Mouse (Mus musculus) heart, postnatal 36 days (tissue): ENCODE data around the gene Rfx2. TPM values are rescaled to one million over a fixed set of nuclear protein-coding genes. Genes with fewer than 3 reads are reported as not detected.

Experiments
- DNase-seq, 2 experiments: peaks; one replicate each; pipeline ENCODE4 v3.0.0; 2021 to 2022
- intact Hi-C: fragments of 180-260 bp; cut with DNase I; formaldehyde crosslinking; loops from one replicate; pipeline ENCODE4 v1.15.1; 2025
- total RNA-seq, 2 experiments: library from RNA; stranded (reverse); gene quantifications; 2 replicates each; pipeline ENCODE4 v1.2.3; 2021

The Rfx2 gene
- total RNA-seq, 2 experiments from 2014 or later: 2.9 to 5.5 TPM

DNA sequence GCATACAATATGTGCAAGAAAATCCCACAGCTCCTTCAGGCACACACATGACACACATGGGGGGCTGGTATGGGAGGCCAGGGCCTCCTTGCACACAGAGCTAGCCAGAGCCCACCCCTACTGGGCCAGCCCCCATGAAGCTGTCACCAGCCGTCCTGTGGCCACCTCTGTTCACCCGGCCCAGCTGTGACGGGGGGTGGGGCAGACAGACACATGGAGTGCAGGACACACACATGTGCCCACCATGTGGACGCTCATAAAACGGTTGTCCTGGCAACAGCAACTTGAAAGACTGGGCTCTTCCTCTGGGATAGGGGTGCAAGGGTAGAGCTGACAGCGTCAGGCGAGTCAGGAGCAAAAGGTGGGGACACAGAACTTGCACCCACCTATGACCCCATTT is 71.6 kb downstream of the Rfx2 start:
- DNase-seq: no peak
- intact Hi-C loops: loop anchor here (5.0 kb wide), 1 partner anchor 82 kb away; no protein-coding TSS in a partner anchor

DNA sequence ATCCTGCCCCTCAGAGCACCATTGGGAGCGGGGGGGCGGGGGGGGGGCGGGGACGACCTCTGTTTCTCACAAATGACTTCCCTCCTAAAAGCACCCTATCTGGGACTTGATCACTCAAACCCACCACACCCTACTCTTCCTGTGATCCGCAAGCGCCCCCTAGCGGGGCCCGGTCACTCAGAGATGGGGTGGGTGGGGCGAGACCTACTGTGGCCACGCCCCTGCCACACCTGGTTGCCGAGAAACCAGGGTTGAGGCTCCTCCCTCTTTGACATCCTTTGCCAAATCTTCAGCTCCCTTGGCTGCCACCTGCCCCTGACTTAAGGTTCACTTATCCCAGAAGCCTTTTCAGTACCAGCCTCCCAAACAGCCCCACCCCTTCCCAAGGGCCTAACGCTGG is 72.7 kb downstream of the Rfx2 start:
- intact Hi-C loops: loop anchor here (5.0 kb wide), 1 partner anchor 81 kb away; no protein-coding TSS in a partner anchor
- peak; percentile 43 to 66 for DNase-seq

DNA sequence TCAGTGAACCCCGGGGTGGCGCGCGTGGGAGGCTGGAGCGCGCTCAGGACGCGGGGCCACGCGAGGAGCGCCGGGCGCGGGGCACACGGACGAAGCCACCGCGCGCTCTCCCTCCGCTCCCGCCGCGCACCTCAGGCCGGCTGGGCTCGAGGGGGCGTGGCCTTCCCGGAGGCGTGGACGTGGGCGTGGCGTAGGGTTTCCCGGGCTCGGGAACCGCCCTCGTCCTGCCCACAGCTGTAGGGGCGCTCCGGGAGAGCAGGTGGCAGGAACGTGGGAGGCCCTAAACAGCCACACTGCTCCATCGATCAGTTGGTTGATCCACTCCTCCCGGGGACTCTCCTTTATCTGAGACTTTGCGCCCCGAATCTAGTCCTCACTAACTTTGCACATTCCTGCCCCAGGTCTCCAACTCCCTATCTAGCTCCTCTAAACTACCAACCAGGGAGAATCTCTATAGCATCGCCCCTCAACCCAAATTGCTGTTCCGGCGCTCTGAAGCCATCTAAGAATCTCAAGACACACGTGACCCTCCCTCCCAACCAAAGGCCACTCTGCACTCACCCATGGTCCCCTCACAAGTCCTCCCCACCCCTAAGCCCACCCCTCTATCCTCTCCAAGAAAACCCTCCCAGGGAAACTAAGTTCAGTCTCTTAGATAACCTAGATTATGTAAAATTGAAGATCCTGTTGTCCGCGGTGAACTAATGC is 73.2 kb downstream of the Rfx2 start, which contains the start of gene Nrtn:
Gene Nrtn (minus strand): TSS at position 115 of the 708 bp plus-strand sequence.
- DNase-seq: peak; percentile 83 to 86
- intact Hi-C loops: loop anchor here (5.0 kb wide), 1 partner anchor 80 kb away; no protein-coding TSS in a partner anchor

DNA sequence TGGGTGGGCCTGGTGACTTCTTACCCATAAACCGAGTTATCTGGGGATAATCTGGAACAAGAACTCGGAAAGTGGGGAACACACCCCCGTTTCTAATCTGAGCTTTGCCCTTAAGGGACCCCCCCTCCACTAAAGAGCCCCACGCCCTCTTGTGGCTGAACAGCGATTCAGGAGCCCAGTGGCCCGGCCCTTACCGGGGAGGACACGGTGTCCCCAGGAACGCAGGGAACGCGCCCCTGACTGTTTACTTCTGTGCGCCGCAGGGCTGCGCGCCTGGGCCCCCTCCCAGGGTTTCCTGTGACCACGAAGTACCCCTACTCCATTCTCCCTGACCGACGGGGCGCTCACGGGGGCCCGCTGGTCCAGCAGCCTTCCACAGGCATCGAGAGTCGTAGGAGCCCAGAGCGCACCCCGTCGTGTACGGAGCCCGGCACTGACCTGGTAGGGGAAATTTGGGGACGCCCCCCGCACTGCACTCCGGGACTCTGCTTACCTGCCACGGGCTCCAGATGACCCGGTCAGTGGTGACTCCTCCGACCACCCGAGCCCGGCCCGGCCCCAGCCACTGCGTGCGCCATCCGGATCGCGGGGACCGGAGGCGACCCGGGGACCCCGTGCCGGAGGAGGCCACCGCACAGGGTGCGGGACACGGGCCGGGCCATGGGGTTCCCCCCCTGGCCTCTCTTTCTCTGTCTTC is 74.0 kb downstream of the Rfx2 start:
- peak; percentile 35 to 52 for DNase-seq
- intact Hi-C loops: loop anchor here (1.0 to 5.0 kb wide), 2 partner anchors 39 to 80 kb away; partner anchors contain the start of gene Vmac

DNA sequence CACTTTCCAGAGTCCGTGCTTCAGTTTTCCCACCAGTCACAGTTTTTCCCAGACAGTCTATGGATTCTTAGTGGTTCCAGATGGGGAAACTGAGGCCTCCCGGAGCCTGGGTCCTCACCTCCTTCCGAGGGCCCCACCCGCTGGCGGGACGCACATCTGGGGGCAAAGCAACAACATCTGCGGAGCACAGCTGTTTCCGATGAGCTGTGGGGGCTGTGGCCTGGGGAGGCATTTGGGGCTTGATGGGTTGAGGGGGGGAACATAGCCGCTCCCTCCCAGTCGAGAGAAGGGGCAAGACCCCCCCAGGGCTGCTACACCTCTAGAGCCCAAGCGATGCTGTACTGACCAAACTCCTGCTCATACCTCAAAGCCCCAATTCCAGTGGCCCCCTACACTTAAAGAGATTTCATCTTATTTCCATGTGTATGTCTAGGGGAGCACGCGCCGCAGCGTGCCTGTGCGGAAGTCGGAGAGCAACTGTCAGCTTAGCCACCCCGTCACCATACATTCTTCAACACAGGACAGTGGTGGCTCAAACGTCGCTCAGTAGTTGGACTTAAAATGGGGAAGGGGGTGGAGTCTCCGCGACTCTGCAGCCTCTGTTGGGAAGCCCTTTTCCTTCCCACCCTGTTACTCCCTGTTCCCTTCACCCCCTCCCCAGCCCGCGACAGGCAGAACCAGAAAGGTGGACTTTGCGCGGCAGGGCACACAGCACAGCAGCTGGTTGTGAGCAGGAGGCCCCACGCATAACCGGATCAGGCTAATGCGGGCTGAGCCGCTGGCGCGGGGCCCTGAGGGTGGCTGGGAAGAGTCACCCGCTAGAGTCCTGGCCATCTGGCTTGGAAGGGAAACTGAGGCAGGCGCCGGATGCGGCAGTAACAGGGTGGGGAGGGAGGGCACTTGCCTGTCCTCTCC is 76.3 kb downstream of the Rfx2 start:
- intact Hi-C loops: loop anchor here (5.0 kb wide), 1 partner anchor 77 kb away; no protein-coding TSS in a partner anchor
- DNase-seq: no peak

DNA sequence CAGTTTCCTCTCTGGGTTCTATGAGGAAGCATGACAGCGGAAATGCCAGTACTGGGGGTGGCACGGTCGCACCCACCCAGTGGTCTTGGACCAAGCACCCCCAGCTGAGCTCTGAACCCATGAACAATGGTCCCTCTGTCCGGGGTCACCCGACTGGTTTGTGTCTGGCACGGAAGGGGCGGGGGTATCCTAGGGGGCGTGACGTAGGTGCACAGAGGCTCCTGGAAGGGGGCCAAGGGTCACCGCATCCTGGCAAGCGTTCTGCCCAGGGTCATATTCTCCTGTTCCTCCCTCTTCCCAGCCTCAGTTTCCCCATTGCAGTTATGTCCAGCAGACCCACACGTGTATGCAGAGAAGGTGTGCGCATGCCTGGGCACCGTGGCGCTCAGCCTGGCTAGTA is 77.4 kb downstream of the Rfx2 start:
- intact Hi-C loops: no loop called here
- no peak for DNase-seq

DNA sequence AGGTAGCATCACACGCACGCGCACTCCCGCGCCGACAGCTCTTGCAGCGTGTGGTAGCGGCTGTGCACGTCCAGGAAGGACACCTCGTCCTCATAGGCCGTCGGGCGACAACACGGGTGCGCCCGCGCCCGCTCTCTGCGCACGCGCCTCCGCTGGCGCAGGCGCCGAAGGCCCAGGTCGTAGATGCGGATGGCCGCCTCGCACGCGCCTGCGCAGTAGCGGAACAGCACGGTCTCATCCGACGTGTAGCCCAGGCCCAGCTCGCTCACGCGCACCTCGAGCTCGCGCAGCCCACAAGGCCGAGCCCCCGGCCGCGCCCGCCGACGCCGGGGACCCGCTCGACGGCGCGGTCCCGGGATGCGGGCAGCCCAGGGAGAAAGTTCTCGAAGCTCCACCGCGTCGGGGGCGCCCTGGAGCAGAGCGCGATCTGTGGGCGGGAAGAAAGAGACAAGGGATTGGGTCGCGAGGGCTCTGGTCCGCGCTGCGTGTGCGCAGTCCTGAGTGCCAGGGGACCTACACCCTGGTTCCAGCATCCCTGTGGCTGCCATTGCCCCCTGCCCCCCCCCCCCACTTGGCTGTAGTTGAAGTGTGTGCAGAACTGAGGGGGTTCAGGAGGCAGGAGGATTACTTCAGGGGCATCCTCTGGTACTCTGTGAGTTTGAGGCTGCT is 79.3 kb downstream of the Rfx2 start:
- intact Hi-C loops: no loop called here
- DNase-seq: no peak

DNA sequence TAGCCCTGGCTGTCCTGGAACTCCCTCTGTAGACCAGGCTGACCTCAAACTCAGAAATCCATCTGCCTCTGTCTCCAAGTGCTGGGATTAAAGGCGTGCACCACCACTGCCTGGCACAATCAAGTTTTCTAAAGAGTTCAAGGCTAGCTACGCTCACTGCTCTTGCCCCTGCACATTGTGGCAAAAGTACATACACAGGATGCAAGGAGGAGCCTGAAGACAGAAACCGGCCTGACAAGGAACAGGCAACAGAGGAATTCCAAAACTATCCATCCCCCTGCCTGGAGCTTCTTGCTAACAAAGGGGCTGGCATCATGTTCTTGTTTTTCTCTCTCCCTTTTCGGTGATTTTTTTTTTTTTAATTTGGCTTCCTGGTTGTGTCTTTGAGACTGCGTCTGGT is 86.6 kb downstream of the Rfx2 start:
- DNase-seq: no peak
- intact Hi-C loops: no loop called here

DNA sequence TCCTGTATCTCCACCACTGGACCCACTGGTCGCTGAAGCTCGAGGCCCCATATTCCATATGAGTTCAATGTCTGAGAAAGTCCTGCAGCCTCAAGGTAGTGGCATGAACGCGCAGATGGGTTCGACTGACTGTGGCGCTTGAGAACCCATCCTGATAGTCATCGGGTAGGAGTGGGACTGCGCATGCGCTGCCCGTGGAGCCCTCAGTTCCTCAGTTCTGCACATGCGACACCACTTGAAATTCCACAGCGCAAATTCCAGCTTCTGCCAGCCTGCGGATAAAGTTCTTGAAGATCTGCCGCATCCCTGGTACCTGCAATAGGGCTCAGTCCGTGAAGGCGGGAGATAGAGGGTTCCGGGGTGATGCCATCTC is 90.0 kb downstream of the Rfx2 start:
- no peak for DNase-seq
- intact Hi-C loops: no loop called here

DNA sequence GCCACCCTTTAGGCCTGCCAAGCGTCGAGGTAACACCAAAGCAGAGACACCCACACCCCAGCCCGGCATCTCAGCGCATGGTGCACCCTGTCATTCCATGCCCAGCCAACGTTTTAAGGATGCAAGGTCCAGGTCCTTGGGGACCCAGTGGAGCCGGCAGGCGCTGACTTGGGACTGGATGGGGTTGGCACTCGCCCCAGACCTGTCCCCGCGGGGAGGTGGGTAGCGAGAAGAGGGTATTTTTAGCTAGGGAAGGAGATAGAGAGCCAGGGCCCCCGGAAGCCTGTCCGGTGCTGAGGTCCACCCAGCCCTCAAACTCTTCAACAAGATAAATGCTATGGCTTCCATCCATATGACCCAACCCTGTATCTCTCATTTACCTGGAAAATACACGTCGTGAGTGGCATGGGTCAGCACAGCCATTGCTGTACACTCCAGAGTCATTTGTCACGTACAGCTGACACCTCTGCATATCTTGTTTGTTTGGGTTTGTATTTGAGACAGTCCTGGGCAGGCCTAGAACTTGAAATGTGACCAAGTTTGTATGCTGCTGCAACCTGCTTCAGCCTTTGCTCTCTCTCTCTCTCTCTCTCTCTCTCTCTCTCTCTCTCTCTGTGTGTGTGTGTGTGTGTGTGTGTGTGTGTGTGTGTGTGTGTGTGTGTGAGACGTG is 90.6 kb downstream of the Rfx2 start:
- DNase-seq: no peak
- intact Hi-C loops: no loop called here

DNA sequence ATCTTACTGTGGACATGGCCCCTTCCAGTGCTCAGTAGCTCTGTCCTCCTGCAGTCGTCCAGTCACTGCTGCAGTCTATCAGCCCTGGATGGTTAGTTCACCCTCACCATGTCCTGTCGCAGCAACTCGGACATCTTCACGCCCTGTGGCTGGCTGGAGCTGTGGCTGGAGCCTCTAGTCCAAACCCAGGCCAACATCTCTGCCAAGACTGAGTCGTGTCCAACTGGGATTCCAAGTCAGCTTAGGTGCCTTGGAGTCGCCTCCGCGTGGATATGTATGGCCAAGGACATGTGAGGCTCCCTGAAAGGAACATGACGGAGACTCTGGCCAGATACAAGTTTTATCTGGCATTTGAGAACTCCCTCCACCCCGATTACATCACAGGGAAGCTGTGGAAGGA is 92.6 kb downstream of the Rfx2 start:
- intact Hi-C loops: no loop called here
- DNase-seq: no peak

DNA sequence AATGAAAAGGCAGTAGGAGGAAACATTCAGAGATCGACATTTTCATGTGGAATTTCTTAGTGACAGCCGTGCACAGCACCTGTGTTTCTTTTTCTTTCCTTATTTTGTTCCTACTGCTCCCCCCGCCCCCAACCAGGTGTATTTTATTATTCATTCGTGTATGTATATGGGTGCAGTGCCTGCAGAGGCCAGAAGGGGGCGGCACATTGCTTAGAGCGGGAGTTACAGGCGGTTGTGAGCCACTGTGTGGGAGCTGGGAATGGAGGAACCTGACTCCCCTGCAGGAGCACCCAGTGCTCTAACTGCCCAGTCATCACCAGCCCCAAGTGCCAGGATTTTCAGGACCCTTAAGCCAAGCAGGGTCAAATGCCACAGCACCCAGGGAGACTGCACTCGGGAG is 94.3 kb downstream of the Rfx2 start:
- DNase-seq: no peak
- intact Hi-C loops: no loop called here

DNA sequence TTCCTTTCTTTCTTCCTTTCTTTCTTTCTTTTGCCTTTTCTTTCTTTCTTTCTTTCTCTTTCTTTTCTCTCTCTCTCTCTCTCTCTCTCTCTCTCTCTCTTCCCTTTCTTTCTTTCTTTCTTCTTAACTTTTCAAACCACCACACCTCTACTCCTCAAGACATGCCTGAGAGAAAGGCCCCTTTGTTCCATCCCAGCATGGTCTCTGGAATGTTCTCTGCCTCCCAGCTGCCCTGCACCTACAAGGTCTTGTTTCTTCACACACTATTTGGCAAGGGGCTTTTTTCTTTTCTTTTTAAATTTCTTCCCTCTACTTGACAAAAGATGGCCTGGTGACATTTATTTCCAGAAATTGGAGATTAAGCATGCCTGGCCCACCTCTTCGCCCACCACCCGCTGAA is 101.2 kb downstream of the Rfx2 start:
- DNase-seq: no peak
- intact Hi-C loops: no loop called here

DNA sequence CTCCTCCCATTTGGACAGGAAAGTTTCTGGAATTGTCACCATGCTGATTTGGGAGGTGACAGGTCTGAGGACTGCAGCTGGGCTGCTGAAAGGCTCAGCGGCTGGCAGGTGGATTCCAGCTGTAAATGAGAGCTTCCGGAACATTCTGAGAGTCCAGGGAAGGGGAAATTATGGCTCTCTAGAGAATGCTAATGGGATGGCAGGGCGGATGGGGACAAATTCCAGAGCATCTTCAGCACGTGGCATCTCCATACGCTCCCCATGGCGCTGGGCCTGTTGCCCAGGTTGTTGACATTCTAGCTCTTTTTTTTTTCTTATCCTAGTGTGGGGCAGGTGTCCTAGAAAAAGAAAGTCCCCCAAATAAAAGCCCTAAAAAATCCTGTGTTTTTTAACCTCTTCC is 101.7 kb downstream of the Rfx2 start:
- intact Hi-C loops: no loop called here
- DNase-seq: no peak

DNA sequence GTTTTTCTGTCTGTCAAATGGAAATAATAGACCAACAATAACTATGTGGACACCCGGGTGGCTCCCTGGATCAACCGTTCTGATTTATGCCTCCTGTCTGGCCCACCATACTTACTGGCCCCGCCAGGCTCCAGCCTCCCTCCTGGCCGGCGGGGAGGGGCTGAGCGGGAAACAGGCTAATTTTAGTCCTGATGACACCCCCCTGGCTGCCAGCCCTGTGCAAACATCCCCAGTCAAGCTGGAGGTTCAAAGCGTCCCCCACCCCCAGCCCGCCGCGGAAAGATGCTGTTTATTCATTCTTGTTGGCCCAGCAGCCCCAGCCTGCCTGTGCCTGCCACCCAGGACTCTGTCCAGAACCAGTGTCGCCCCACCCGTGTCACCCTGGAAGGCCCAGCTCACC is 102.7 kb downstream of the Rfx2 start:
- no peak for DNase-seq
- intact Hi-C loops: no loop called here

DNA sequence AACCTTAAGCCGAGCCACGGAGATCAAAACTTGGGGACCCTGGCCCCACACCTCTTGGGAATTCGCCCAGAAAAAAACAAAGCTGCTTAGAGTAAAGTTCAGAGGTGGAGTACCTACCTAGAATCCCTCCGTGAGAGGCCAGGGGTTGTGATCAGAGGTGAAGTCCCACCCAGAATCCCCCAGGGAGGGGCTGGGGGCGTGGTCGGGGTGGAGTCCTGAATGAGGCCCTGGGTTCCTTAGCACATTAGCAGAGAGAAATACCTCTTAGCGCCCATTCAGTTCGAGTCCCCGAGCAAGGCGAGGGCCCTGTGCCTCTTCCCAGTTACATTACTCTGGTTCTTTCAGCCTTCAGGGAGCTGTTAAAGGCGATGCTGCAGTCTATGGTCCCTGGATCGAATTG is 103.2 kb downstream of the Rfx2 start:
- intact Hi-C loops: no loop called here
- no peak for DNase-seq

DNA sequence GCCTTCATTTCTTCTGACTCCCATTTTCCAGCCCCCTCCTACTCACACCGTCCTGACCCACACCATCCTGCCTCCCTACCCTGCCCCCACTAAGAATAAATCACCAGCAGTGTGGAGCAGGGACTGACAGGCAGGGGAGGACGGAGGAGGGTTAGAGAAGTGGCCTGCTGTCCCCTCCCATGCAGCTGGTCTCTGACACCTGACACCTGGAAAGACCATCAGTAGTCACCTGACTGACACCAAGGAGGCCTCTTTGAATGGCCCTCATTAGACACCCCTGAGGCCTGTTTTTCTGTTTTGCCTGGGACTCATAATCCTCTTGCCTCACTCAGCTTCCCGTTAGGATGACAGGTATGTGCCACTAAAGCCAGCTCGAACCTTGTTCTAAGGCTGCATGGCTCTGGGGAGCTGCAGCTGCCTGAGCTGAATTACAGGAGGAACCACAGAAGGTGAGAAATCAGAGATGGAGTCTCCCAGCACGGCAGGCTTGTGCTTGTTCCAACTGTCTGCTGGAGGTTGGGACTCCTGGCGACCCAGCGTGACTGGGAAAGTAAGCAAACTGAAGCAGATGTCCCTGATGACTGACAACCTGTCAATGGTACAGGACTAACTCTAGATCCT is 103.7 kb downstream of the Rfx2 start:
- intact Hi-C loops: no loop called here
- DNase-seq: no peak
